Mouse (Mus musculus) embryonic fibroblast, embryonic 13.5 days (primary cell): ENCODE data around the gene Itsn1.

ENCODE experiments used
- CTCF ChIP-seq: IDR thresholded peaks from 2 replicates; pipeline ENCODE4 v1.5.1; 2011; ENCODE audit warnings: mild to moderate bottlenecking, control low read depth, low read length, moderate library complexity, borderline replicate concordance; ENCODE audit not compliant: insufficient read depth
- POLR2A ChIP-seq: IDR thresholded peaks from 2 replicates; pipeline ENCODE4 v1.6.1; 2011; ENCODE audit warnings: low read depth, mild to moderate bottlenecking, control low read depth, low read length, moderate library complexity

DNA sequence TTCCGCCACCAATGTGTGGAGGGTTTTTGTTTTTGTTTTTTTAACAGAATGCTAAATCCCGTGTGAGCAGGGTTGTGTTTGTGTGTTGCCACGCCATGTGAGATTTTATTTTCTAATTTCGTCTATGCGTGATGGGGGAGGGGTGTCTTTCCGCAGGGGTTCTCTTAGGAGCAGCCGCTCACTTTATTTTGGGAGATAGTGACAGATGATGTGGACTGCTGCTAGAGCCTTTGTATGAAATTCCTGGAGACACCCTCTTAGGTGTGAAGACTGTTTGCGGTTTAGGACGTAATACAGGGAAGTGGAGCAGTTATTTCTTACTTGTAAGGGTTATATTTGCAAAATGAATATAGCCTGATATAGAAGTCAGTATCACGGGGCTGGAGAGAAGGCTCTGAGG, 176.9 kb downstream of the Itsn1 start:
- no peak for TF ChIP-seq CTCF
- TF ChIP-seq POLR2A, result no peak
